Comparison of ENCODE assay signal across 27 mouse cellular contexts in genomic region chr8:116617891-116618290, GRCm38 (mm10).
A peak's percentile ranks its signal among the peaks of the same experiment; 100 is the strongest.
DNase-seq lines count a peak whose midpoint lies in the region; ATAC-seq lines count a peak whose summit lies in the region.
"Had no signal": no experiment of that assay in that cellular context is flagged by ENCODE, and none has a peak within 500 bp of the region (broad histone marks: within the 10 kb centered on the region; RNA-seq: fewer than 3 reads in every experiment).

No protein-coding gene starts in this region.

- no peak overlapping the region for H3K4me3 ChIP-seq in liver, embryonic 11.5 days (ENCODE audit: low read depth, low read length)
- H3K4me3 ChIP-seq: embryonic facial prominence, embryonic 10.5 days; embryonic facial prominence, embryonic 12.5 days; erythroblast, embryonic 14.5 days; forebrain, embryonic 13.5 days; forebrain, embryonic 15.5 days had no signal

- DNase-seq in heart, adult 11 months, result peak; percentile 55
- no peak for DNase-seq in heart, postnatal 4 days
- peak; percentile 66 for DNase-seq in Muller cell, postnatal 12 days (ENCODE audit: inconsistent ontology term)
- DNase-seq in brain, adult 2 months (ENCODE audit: low read depth, low spot score), result peak; percentile 31
- peak; percentile 14 for DNase-seq in fibroblast of lung, adult 2 months (ENCODE audit: low read depth)
- DNase-seq in liver, embryonic 11.5 days (ENCODE audit: low spot score), result no peak
- DNase-seq in embryo, embryonic 11 days, result no peak
- DNase-seq: adrenal gland, adult 8-10 months; adrenal gland, postnatal 14 days; adrenal gland, postnatal 36 days; B cell, adult 2 months; cerebellum, adult 11 months; cerebellum, adult 18-20 months; cerebellum, adult 8-10 months; cerebellum, adult 9-11 months; cerebellum, postnatal 14 days; cerebellum, postnatal 36 days; forebrain, postnatal 0 days had no signal

- no peaks in the 10 kb centered on the region for H3K9me3 ChIP-seq in liver, embryonic 11.5 days (ENCODE audit: control insufficient read depth, low read length)
- H3K9me3 ChIP-seq: embryonic facial prominence, embryonic 10.5 days; embryonic facial prominence, embryonic 12.5 days; forebrain, embryonic 13.5 days; forebrain, embryonic 15.5 days had no signal

- no peak overlapping the region for H3K4me2 ChIP-seq in liver, embryonic 11.5 days
- H3K4me2 ChIP-seq: embryonic facial prominence, embryonic 12.5 days; forebrain, embryonic 13.5 days; forebrain, embryonic 15.5 days had no signal

- no peak overlapping the region for H3K27ac ChIP-seq in liver, embryonic 11.5 days (ENCODE audit: low read depth, low read length)
- H3K27ac ChIP-seq: embryonic facial prominence, embryonic 10.5 days; embryonic facial prominence, embryonic 12.5 days; forebrain, embryonic 13.5 days; forebrain, embryonic 15.5 days had no signal

- no peak overlapping the region for H3K9ac ChIP-seq in liver, embryonic 11.5 days (ENCODE audit: low read depth, low read length)
- H3K9ac ChIP-seq: embryonic facial prominence, embryonic 12.5 days; forebrain, embryonic 13.5 days; forebrain, embryonic 15.5 days; forebrain, postnatal 0 days had no signal

- ATAC-seq in liver, embryonic 11.5 days (replicated peaks; ENCODE audit: low FRiP score), result no peak
- ATAC-seq: activated CD4-positive, CD25-positive, alpha-beta regulatory T cell, adult 4 months; forebrain, embryonic 13.5 days; forebrain, embryonic 15.5 days; forebrain, postnatal 0 days; Patski had no signal

- H3K27me3 ChIP-seq in liver, embryonic 11.5 days (replicated peaks; ENCODE audit: control insufficient read depth, insufficient read depth, low read length), result no peaks in the 10 kb centered on the region
- H3K27me3 ChIP-seq: CH12.LX; embryonic facial prominence, embryonic 12.5 days; forebrain, embryonic 13.5 days; forebrain, embryonic 15.5 days; Patski had no signal

- no peaks in the 10 kb centered on the region for H3K36me3 ChIP-seq in liver, embryonic 11.5 days (ENCODE audit: control insufficient read depth, insufficient read depth, low read length)
- H3K36me3 ChIP-seq: embryonic facial prominence, embryonic 10.5 days; embryonic facial prominence, embryonic 12.5 days; forebrain, embryonic 15.5 days; G1E had no signal

- WGBS in liver, embryonic 11.5 days, result 78% methylated on average over 4 of the region's 4 CpGs

- H3K4me1 ChIP-seq in liver, embryonic 11.5 days (replicated peaks; ENCODE audit: control insufficient read depth, insufficient read depth, low read length), result peaks cover 16% of the 10 kb centered on the region

Comparison
In these comparisons a context has a peak if more than half of its experiments do, and no peak if none do; other contexts are left out.
1. DNase-seq: peak in heart, adult 11 months (single experiment), Muller cell, postnatal 12 days (single experiment), brain, adult 2 months (single experiment) and fibroblast of lung, adult 2 months (single experiment); none in heart, postnatal 4 days (single experiment), liver, embryonic 11.5 days (single experiment) and embryo, embryonic 11 days (single experiment).